Mouse (Mus musculus) limb, embryonic 14.5 days (tissue): ENCODE data around the gene Ccm2l. TPM values are rescaled to one million over a fixed set of nuclear protein-coding genes. Genes with fewer than 3 reads are reported as not detected.
A peak's percentile ranks its signal among the peaks of the same experiment; 100 is the strongest.

Experiments
- ATAC-seq: fragments of 200-750 bp; cut with Nextera tagmentation; 2 replicates; pipeline ENCODE4 v1.8.0; 2017; ENCODE audit warnings: low read depth, moderate number of reproducible peaks, moderate TSS enrichment; ENCODE audit not compliant: low FRiP score
- DNase-seq: peaks from one replicate; pipeline ENCODE4 v3.0.0-alpha.2; 2015; ENCODE audit warnings: low spot score
- H3K27ac ChIP-seq: fragments of 300-500 bp; sonication (generic); replicated peaks from 2 replicates; pipeline ENCODE4 v1.5.1; 2014; ENCODE audit warnings: low read depth, mild to moderate bottlenecking, low read length, moderate library complexity, mixed read lengths
- H3K27me3 ChIP-seq: fragments of 300-500 bp; sonication (generic); 2 replicates; pipeline ENCODE4 v1.6.1; 2014; ENCODE audit warnings: low read length, mixed read lengths; ENCODE audit not compliant: control insufficient read depth, insufficient read depth
- H3K36me3 ChIP-seq: fragments of 300-500 bp; sonication (generic); 2 replicates; pipeline ENCODE4 v1.6.1; 2014; ENCODE audit warnings: mild to moderate bottlenecking, low read length, moderate library complexity, mixed read lengths; ENCODE audit not compliant: control insufficient read depth, insufficient read depth
- H3K4me1 ChIP-seq: fragments of 300-500 bp; sonication (generic); 2 replicates; pipeline ENCODE4 v1.6.1; 2014; ENCODE audit warnings: antibody characterized with exemption, low read length, mixed read lengths; ENCODE audit not compliant: control insufficient read depth, insufficient read depth
- H3K4me2 ChIP-seq: fragments of 300-500 bp; sonication (generic); replicated peaks from 2 replicates; pipeline ENCODE4 v1.6.1; 2014; ENCODE audit warnings: low read depth, mild to moderate bottlenecking, low read length, moderate library complexity; ENCODE audit not compliant: severe bottlenecking
- H3K4me3 ChIP-seq: fragments of 300-500 bp; sonication (generic); replicated peaks from 2 replicates; pipeline ENCODE4 v1.5.1; 2014; ENCODE audit warnings: low read length
- H3K9ac ChIP-seq: fragments of 300-500 bp; sonication (generic); 2 replicates; pipeline ENCODE4 v1.6.1; 2014; ENCODE audit warnings: mild to moderate bottlenecking, low read depth, low read length, moderate library complexity; ENCODE audit not compliant: severe bottlenecking
- H3K9me3 ChIP-seq: fragments of 300-500 bp; sonication (generic); 2 replicates; pipeline ENCODE4 v1.6.1; 2016; ENCODE audit warnings: low read length; ENCODE audit not compliant: control insufficient read depth
- POLR2A ChIP-seq: fragments of 200-500 bp; IDR thresholded peaks from 2 replicates; pipeline ENCODE4 v1.8.0; 2012; ENCODE audit warnings: inconsistent platforms, mild to moderate bottlenecking, moderate library complexity, borderline replicate concordance; ENCODE audit not compliant: insufficient read depth, insufficient read length; ENCODE audit errors: extremely low read depth
- WGBS: fragments of 180-500 bp; shearing (Covaris S2); extraction: QIAGEN DNeasy Blood & Tissue Kit; methylation state at CpG from one replicate; pipeline ENCODE4 v1.1.7; 2014; 5-methylcytosine and 5-hydroxymethylcytosine counted together
- polyA plus RNA-seq, 2 experiments: library from polyadenylated mRNA; depleted of rRNA in 1 of 2; stranded (reverse) in 1 of 2; unstranded in 1 of 2; fragments of >200 nt; fragmentation: Nextera tagmentation in 1 of 2; extraction: Ambion mirVana in 1 of 2; gene quantifications; 2 replicates each; pipeline versions ENCODE4 v1.2.1 to v1.2.3; 2012 to 2014

Ccm2l gene
- polyA plus RNA-seq, 2 experiments: 2.1 to 11.4 TPM

GRCm38 (mm10) chr2:153090551-153091165 is 24.9 kb downstream of the Ccm2l start:
- H3K36me3 ChIP-seq: no peaks in the 10 kb centered on the region
- no peaks in the 10 kb centered on the region for H3K9me3 ChIP-seq
- ATAC-seq (no peak), DNase-seq (no peak)
- TF ChIP-seq POLR2A: no peak
- H3K27ac ChIP-seq: no peak overlapping the region
- H3K27me3 ChIP-seq: no peaks in the 10 kb centered on the region
- no peaks in the 10 kb centered on the region for H3K4me1 ChIP-seq
- no peak overlapping the region for H3K4me2 ChIP-seq
- H3K4me3 ChIP-seq: no peak overlapping the region
- no peak overlapping the region for H3K9ac ChIP-seq
- 35% methylated on average over 10 of the region's 10 CpGs for WGBS

- ATAC-seq: peak; percentile 44
- no peaks in the 10 kb centered on the region for H3K36me3 ChIP-seq
- no peak overlapping the region for H3K9ac ChIP-seq
- peak overlapping the region; percentile 39 for H3K4me3 ChIP-seq
- WGBS: 33% methylated on average over 23 of the region's 23 CpGs
- H3K4me2 ChIP-seq: peak overlapping the region; percentile 74
- peak; percentile 24 for DNase-seq
- 0 out of 2 replicates have a peak, but pooled peaks cover 3% of the 10 kb centered on the region for H3K4me1 ChIP-seq
- TF ChIP-seq POLR2A: no peak
- peaks cover 33% of the 10 kb centered on the region for H3K27me3 ChIP-seq
- H3K9me3 ChIP-seq: no peaks in the 10 kb centered on the region
- H3K27ac ChIP-seq: no peak overlapping the region
Observed at GRCm38 (mm10) chr2:153107046-153107766, 41.5 kb downstream of the Ccm2l start.

DNA sequence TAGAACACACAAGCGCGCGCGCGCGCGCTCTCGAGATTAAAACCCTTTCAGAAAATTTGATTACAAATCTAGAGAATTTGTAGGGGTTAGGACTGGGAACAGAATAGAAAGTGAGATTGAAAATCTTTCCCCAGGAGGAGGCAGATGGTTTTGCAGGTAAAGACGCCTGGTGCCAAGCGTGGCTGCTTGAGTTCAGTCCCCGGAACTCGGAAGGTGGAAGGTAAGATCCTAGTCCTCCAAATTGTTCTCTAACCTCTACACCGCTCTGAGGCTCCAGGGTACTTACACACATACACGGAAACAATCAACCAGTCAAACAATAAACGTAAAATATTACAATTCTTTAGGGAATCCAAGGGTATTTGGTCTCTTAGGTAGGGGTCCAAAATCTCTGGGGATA is 42.0 kb downstream of the Ccm2l start:
- no peaks in the 10 kb centered on the region for H3K9me3 ChIP-seq
- ATAC-seq (no peak), DNase-seq (no peak)
- H3K4me2 ChIP-seq: peak overlapping the region; percentile 74
- H3K27me3 ChIP-seq: peaks cover 33% of the 10 kb centered on the region
- no peak overlapping the region for H3K9ac ChIP-seq
- WGBS: 2% methylated on average over 15 of the region's 15 CpGs
- H3K4me1 ChIP-seq: 0 out of 2 replicates have a peak, but pooled peaks cover 3% of the 10 kb centered on the region
- TF ChIP-seq POLR2A: no peak
- H3K27ac ChIP-seq: no peak overlapping the region
- peak overlapping the region; percentile 39 for H3K4me3 ChIP-seq
- H3K36me3 ChIP-seq: no peaks in the 10 kb centered on the region

GRCm38 (mm10) chr2:153108313-153109264 is 42.8 kb downstream of the Ccm2l start, which contains the start of gene Hck:
Hck (plus strand) TSS chr2:153108468.
- Histone ChIP-seq H3K4me1 (0 out of 2 replicates have a peak, but pooled peaks cover 3% of the 10 kb centered on the region), H3K9ac (peak within 1 kb of the TSS; percentile 46), H3K9me3 (no peaks in the 10 kb centered on the region), H3K27ac (no peak within 1 kb of the TSS), H3K27me3 (peaks cover 33% of the 10 kb centered on the region), H3K4me3 (peak within 1 kb of the TSS; percentile 39), H3K4me2 (peak within 1 kb of the TSS; percentile 74), H3K36me3 (no peaks in the 10 kb centered on the region)
- ATAC-seq (peak; percentile 55; the same call in 1 of the 2 replicates), DNase-seq (peak; percentile 18)
- WGBS: 2% methylated on average over 49 of the region's 52 CpGs
- no peak for TF ChIP-seq POLR2A

GRCm38 (mm10) chr2:153109596-153109995 is 43.8 kb downstream of the Ccm2l start:
- Histone ChIP-seq H3K4me2 (no peak overlapping the region), H3K4me1 (0 out of 2 replicates have a peak, but pooled peaks cover 3% of the 10 kb centered on the region), H3K9me3 (no peaks in the 10 kb centered on the region), H3K36me3 (no peaks in the 10 kb centered on the region), H3K9ac (no peak overlapping the region), H3K27ac (no peak overlapping the region), H3K27me3 (peaks cover 33% of the 10 kb centered on the region), H3K4me3 (no peak overlapping the region)
- no peak for DNase-seq
- ATAC-seq: no peak
- TF ChIP-seq POLR2A: no peak
- 72% methylated on average over 7 of the region's 7 CpGs for WGBS
